Mouse (Mus musculus) midbrain, embryonic 10.5 days (tissue): ENCODE measurements at regions not wholly inside any gene's neighbourhood (a gene's known extent, or its start where the extent isn't known, plus 50 kb on each side); places are given as distances from the start of the nearest gene placed in this dataset.

Source experiments
- DNase-seq: peaks from one replicate; pipeline ENCODE4 v3.0.0-alpha.2; 2017; ENCODE audit warnings: low spot score
- H3K27ac ChIP-seq: fragments of 300-500 bp; sonication (generic); replicated peaks from 2 replicates; pipeline ENCODE4 v1.5.1; 2016; ENCODE audit warnings: mild to moderate bottlenecking
- H3K27me3 ChIP-seq: fragments of 300-500 bp; sonication (generic); 2 replicates; pipeline ENCODE4 v1.6.1; 2016; ENCODE audit warnings: low read depth, mild to moderate bottlenecking; ENCODE audit not compliant: poor library complexity, severe bottlenecking
- H3K36me3 ChIP-seq: fragments of 300-500 bp; sonication (generic); 2 replicates; pipeline ENCODE4 v1.6.1; 2016; ENCODE audit warnings: mild to moderate bottlenecking, moderate library complexity
- H3K4me1 ChIP-seq: fragments of 300-500 bp; sonication (generic); 2 replicates; pipeline ENCODE4 v1.6.1; 2016
- H3K4me3 ChIP-seq: fragments of 300-500 bp; sonication (generic); 2 replicates; pipeline ENCODE4 v1.5.1; 2016; ENCODE audit warnings: mild to moderate bottlenecking, moderate library complexity
- H3K9me3 ChIP-seq: fragments of 300-500 bp; sonication (generic); replicated peaks from 2 replicates; pipeline ENCODE4 v1.6.1; 2016; ENCODE audit warnings: mild to moderate bottlenecking
- WGBS: fragments of 180-500 bp; shearing (Covaris S2); methylation state at CpG from one replicate; pipeline ENCODE4 v1.1.7; 2016; 5-methylcytosine and 5-hydroxymethylcytosine counted together

- Histone ChIP-seq H3K4me1 (peaks cover 1% of the 10 kb centered on the region), H3K27me3 (no peaks in the 10 kb centered on the region), H3K27ac (no peak overlapping the region), H3K4me3 (no peak overlapping the region), H3K9me3 (no peaks in the 10 kb centered on the region), H3K36me3 (no peaks in the 10 kb centered on the region)
- DNase-seq: no peak
- 69% methylated on average over 7 of the region's 7 CpGs for WGBS
Observed at GRCm38 (mm10) chr14:37276728-37277695, 141.9 kb upstream of the Ghitm start.

DNA sequence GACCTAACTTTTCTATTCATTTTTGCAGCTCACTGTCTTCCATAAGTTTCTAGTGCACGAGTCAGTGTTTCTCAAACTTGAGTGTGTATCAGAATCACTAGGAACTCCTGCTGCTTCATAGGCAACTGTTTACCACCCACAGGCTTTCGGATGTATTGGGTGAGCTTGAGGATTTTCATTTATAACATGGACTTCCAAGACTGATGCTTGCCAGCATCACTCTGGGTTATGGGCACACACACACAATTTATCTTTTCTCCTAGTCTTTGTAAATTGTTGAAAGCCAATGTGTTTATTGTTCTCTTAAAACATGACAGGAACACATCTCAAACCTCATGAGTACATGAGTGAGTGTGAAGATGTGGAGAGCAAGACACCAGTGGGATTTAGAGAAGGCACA lies 137.0 kb upstream of the Ghitm start:
- WGBS: 80% methylated on average over 2 of the region's 2 CpGs
- Histone ChIP-seq H3K4me3 (no peak overlapping the region), H3K27me3 (no peaks in the 10 kb centered on the region), H3K4me1 (peaks cover 23% of the 10 kb centered on the region), H3K27ac (peak overlapping the region; percentile 66; the same call in 1 of the 2 replicates), H3K9me3 (no peaks in the 10 kb centered on the region), H3K36me3 (no peaks in the 10 kb centered on the region)
- DNase-seq: no peak

DNA sequence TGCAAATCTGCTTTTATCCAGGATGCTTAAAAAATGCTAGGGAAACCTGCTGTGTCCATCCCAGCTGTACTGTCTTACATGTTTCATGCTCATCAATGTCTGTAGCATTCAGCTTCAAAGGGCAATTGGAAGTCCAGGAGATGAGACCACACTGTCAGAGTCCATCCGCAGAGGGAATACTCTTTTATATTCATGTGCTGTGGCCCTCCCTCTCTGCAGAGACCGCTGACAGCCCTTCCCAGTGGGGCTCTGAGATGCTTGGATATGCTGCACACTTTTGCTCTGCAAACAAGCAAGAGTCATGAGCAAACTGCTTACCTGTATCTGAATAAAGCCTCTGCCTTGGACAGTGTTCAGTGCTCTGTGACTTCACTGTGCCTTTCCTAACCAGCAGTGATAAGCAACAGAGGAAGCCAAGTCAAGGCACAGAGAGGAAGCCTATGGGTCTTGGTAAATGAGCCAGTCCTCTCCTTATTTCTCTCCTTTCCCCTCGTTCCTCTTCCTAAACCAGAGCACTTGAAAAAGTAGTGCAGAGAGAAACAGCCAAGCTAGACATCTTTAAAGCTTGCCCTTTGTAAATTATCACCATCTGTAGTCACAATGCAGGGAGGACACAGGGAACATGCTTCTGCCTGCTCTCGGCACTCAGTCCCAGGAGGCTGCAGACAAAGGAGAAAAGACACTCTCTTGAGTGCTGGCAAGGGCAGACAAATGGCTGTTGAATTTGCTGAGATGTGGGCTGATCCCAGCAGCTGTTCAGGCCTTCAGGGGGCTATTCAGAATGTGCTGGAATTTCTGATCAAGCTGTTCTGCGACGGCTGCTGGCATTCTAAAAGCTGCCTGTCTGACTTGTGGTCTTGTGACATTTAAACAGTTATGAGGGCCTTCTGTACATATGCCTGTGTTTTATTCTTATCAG lies 136.2 kb upstream of the Ghitm start:
- DNase-seq: peak; percentile 23
- Histone ChIP-seq H3K9me3 (no peaks in the 10 kb centered on the region), H3K4me1 (peaks cover 23% of the 10 kb centered on the region), H3K4me3 (no peak overlapping the region), H3K27ac (peak overlapping the region; percentile 66), H3K36me3 (no peaks in the 10 kb centered on the region), H3K27me3 (no peaks in the 10 kb centered on the region)
- WGBS: 41% methylated on average over 6 of the region's 6 CpGs

DNA sequence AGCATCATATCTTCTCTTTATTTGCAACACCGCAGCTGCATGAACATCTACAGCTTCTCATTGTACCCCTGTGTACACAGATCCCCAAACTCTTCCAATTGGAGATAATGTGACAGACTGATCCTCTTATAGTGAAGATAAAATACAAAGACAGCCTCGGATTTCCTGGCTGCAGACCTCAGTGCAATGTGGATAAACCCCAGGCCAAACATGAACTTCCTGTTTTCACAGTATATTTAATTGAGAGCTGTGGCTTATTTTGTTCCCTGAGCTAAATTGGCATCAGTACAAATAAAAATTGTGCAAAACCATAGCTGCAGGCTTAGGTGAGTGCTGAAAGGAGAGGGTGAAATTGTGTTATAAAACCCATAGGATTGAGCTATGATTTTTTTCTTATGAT lies 134.8 kb upstream of the Ghitm start:
- WGBS: 59% methylated on average over 2 of the region's 2 CpGs
- DNase-seq: no peak
- H3K27ac ChIP-seq: no peak overlapping the region
- no peaks in the 10 kb centered on the region for H3K9me3 ChIP-seq
- no peak overlapping the region for H3K4me3 ChIP-seq
- no peaks in the 10 kb centered on the region for H3K36me3 ChIP-seq
- peaks cover 23% of the 10 kb centered on the region for H3K4me1 ChIP-seq
- no peaks in the 10 kb centered on the region for H3K27me3 ChIP-seq

DNA sequence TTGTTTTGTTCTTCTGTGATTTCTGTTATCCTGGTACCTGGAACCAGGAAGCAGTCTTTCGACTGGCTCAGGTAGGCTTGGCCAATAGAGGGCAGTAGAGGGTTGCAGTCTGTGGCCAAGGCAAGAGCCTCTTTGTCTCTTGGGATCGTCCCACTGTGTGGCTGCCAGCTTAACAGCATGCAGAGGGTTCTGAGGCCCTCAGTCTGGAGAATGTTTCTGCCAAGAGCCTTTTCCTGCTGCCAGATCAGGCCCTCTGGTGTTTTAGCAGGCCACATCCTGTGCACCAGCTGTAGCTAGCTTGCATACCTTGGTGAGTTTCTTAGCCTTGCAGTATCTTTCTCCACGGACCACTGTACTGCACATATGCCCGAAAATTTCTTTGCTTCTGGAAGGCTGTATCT lies 103.6 kb upstream of the Ghitm start:
- DNase-seq: peak; percentile 75
- no peaks in the 10 kb centered on the region for H3K9me3 ChIP-seq
- no peaks in the 10 kb centered on the region for H3K36me3 ChIP-seq
- H3K27ac ChIP-seq: peak overlapping the region; percentile 68; the same call in 1 of the 2 replicates
- H3K4me3 ChIP-seq: no peak overlapping the region
- H3K27me3 ChIP-seq: no peaks in the 10 kb centered on the region
- 42% methylated on average over 4 of the region's 4 CpGs for WGBS
- peaks cover 3% of the 10 kb centered on the region for H3K4me1 ChIP-seq

GRCm38 (mm10) chr14:37237191-37237590 lies 102.1 kb upstream of the Ghitm start:
- Histone ChIP-seq H3K27ac (no peak overlapping the region), H3K9me3 (no peaks in the 10 kb centered on the region), H3K4me3 (no peak overlapping the region), H3K27me3 (no peaks in the 10 kb centered on the region), H3K4me1 (peaks cover 3% of the 10 kb centered on the region), H3K36me3 (no peaks in the 10 kb centered on the region)
- 66% methylated on average over 5 of the region's 5 CpGs for WGBS
- DNase-seq: no peak

- no peak for DNase-seq
- Histone ChIP-seq H3K9me3 (no peaks in the 10 kb centered on the region), H3K36me3 (no peaks in the 10 kb centered on the region), H3K4me3 (no peak overlapping the region), H3K27ac (no peak overlapping the region), H3K27me3 (no peaks in the 10 kb centered on the region), H3K4me1 (no peaks in the 10 kb centered on the region)
Observed at GRCm38 (mm10) chr14:37208256-37208655, 73.2 kb upstream of the Ghitm start.

DNA sequence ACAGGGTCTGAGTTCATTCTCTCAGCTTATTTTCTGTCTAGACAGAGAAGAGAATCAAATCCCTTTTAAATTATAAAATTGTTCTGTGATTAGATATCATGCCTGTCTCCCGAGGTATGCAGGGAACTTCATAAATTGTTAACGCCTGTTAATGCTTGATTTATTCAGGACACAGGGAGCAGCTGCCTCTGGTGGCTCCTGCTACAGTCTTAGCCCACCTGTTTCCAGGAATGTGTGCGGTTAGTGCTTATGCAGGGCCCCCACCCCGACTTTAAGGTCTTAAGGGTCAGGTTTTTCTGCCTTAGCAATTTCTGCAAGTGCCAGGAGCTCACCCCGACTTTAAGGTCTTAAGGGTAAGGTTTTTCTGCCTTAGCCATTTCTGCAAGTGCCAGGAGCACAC lies 54.7 kb upstream of the Ghitm start:
- no peak overlapping the region for H3K4me3 ChIP-seq
- 78% methylated on average over 5 of the region's 5 CpGs for WGBS
- H3K27ac ChIP-seq: no peak overlapping the region
- H3K4me1 ChIP-seq: no peaks in the 10 kb centered on the region
- no peak for DNase-seq
- no peaks in the 10 kb centered on the region for H3K36me3 ChIP-seq
- no peaks in the 10 kb centered on the region for H3K27me3 ChIP-seq
- H3K9me3 ChIP-seq: no peaks in the 10 kb centered on the region
